Mouse (Mus musculus) lung, adult 2 months (tissue): ENCODE data around the gene Ostf1. TPM values are rescaled to one million over a fixed set of nuclear protein-coding genes. Genes with fewer than 3 reads are reported as not detected.
A peak's percentile ranks its signal among the peaks of the same experiment; 100 is the strongest.
"Not testable (repeated sequence)": the region's sequence is repeated elsewhere in the genome, so short reads cannot be mapped to it uniquely, and the experiment has no call there.

ENCODE experiments used
- DNase-seq: peaks from one replicate; pipeline ENCODE4 v3.0.0; 2022
- H3K4me1 ChIP-seq: fragments of 200-500 bp; 2 replicates; pipeline ENCODE4 v1.6.1; 2011; ENCODE audit warnings: low read length; ENCODE audit not compliant: control insufficient read depth, insufficient read depth
- H3K4me3 ChIP-seq: fragments of 200-500 bp; replicated peaks from 2 replicates; pipeline ENCODE3; 2011; ENCODE audit warnings: low read depth, mild to moderate bottlenecking, control low read depth, low read length; ENCODE audit errors: extremely low read depth
- CTCF ChIP-seq: fragments of 200-500 bp; IDR thresholded peaks from 2 replicates; pipeline ENCODE4 v1.5.1; 2011; ENCODE audit warnings: mild to moderate bottlenecking, low read length, control low read depth; ENCODE audit not compliant: insufficient read depth
- POLR2A ChIP-seq: fragments of 200-500 bp; IDR thresholded peaks from 2 replicates; pipeline ENCODE4 v1.6.1; 2011; ENCODE audit warnings: low read depth, mild to moderate bottlenecking, control low read depth, low read length, borderline replicate concordance; ENCODE audit errors: extremely low read depth
- WGBS: fragments of 180-500 bp; shearing (Covaris S2); methylation state at CpG from one replicate; pipeline ENCODE4 v1.1.7; 2018; 5-methylcytosine and 5-hydroxymethylcytosine counted together
- polyA plus RNA-seq: library from polyadenylated mRNA; depleted of rRNA; stranded (reverse); fragments of >200 nt; gene quantifications from 2 replicates; pipeline ENCODE4 v1.2.3, GENCODE M21; 2012

Ostf1 gene
- polyA plus RNA-seq, 1 experiment = 79.7 TPM

- WGBS = 79% methylated on average over 6 of the region's 6 CpGs
- TF ChIP-seq POLR2A = no peak
- no peak for TF ChIP-seq CTCF
- Histone ChIP-seq H3K4me3 (no peak overlapping the region), H3K4me1 (peaks cover 23% of the 10 kb centered on the region)
- no peak for DNase-seq
Observed at GRCm38 (mm10) chr19:18592919-18593318, 38.7 kb downstream of the Ostf1 start.

- peaks cover 19% of the 10 kb centered on the region for H3K4me1 ChIP-seq
- H3K4me3 ChIP-seq = no peak overlapping the region
- DNase-seq = no peak
- TF ChIP-seq CTCF (no peak), POLR2A (no peak)
- 23% methylated on average over 5 of the region's 5 CpGs for WGBS
Observed at GRCm38 (mm10) chr19:18590942-18591354, 40.7 kb downstream of the Ostf1 start.

- TF ChIP-seq CTCF = no peak
- TF ChIP-seq POLR2A = no peak
- WGBS = 64% methylated on average over 5 of the region's 5 CpGs
- no peak for DNase-seq
- H3K4me3 ChIP-seq = no peak overlapping the region
- H3K4me1 ChIP-seq = peaks cover 18% of the 10 kb centered on the region
Observed at GRCm38 (mm10) chr19:18590234-18590633, 41.4 kb downstream of the Ostf1 start.

- H3K4me3 ChIP-seq = no peak overlapping the region
- H3K4me1 ChIP-seq = peaks cover 13% of the 10 kb centered on the region
- no peak for DNase-seq
- WGBS = 76% methylated on average over 8 of the region's 8 CpGs
- TF ChIP-seq CTCF = no peak
- no peak for TF ChIP-seq POLR2A
Observed at GRCm38 (mm10) chr19:18589276-18589675, 42.3 kb downstream of the Ostf1 start.

GRCm38 (mm10) chr19:18588801-18589200, 42.8 kb downstream of the Ostf1 start:
- 97% methylated on average over 10 of the region's 10 CpGs for WGBS
- DNase-seq, H3K4me3 ChIP-seq: not testable (repeated sequence)
- peaks cover 13% of the 10 kb centered on the region for H3K4me1 ChIP-seq

- no peak overlapping the region for H3K4me3 ChIP-seq
- H3K4me1 ChIP-seq = peaks cover 13% of the 10 kb centered on the region
- TF ChIP-seq POLR2A (no peak), CTCF (peak; percentile 27; the same call in 1 of the 2 replicates)
- 89% methylated on average over 1 of the region's 1 CpGs for WGBS
- DNase-seq = no peak
Observed at GRCm38 (mm10) chr19:18588243-18588642, 43.4 kb downstream of the Ostf1 start.

- peak; percentile 27 for DNase-seq
- peaks cover 13% of the 10 kb centered on the region for H3K4me1 ChIP-seq
- no peak overlapping the region for H3K4me3 ChIP-seq
- 72% methylated on average over 9 of the region's 9 CpGs for WGBS
- TF ChIP-seq CTCF = no peak
- no peak for TF ChIP-seq POLR2A
Observed at GRCm38 (mm10) chr19:18587118-18587517, 44.5 kb downstream of the Ostf1 start.

- no peak overlapping the region for H3K4me3 ChIP-seq
- TF ChIP-seq CTCF = no peak
- no peak for TF ChIP-seq POLR2A
- DNase-seq = no peak
- WGBS = 78% methylated on average over 7 of the region's 7 CpGs
- H3K4me1 ChIP-seq = peaks cover 4% of the 10 kb centered on the region
Observed at GRCm38 (mm10) chr19:18584621-18585020, 47.0 kb downstream of the Ostf1 start.

- Histone ChIP-seq H3K4me1 (peaks cover 4% of the 10 kb centered on the region), H3K4me3 (no peak overlapping the region)
- TF ChIP-seq POLR2A (no peak), CTCF (no peak)
- DNase-seq = no peak
- 97% methylated on average over 4 of the region's 4 CpGs for WGBS
Observed at GRCm38 (mm10) chr19:18583706-18584105, 47.9 kb downstream of the Ostf1 start.

- no peak for DNase-seq
- TF ChIP-seq POLR2A (no peak), CTCF (no peak)
- H3K4me3 ChIP-seq = no peak overlapping the region
- 61% methylated on average over 6 of the region's 6 CpGs for WGBS
- peaks cover 4% of the 10 kb centered on the region for H3K4me1 ChIP-seq
Observed at GRCm38 (mm10) chr19:18582887-18583286, 48.7 kb downstream of the Ostf1 start.
